Mouse (Mus musculus) liver, embryonic 13.5 days (tissue): ENCODE measurements around the gene Yeats2. TPM values are rescaled to one million over a fixed set of nuclear protein-coding genes. Genes with fewer than 3 reads are reported as not detected.

Experiments used
- ATAC-seq: fragments of 200-750 bp; cut with Nextera tagmentation; 2 replicates; pipeline ENCODE4 v1.8.0; 2017; ENCODE audit warnings: low read depth, mild to moderate bottlenecking, moderate number of reproducible peaks, moderate library complexity
- DNase-seq: peaks from one replicate; pipeline ENCODE4 v3.0.0; 2022
- H3K27ac ChIP-seq: fragments of 300-500 bp; sonication (generic); 2 replicates; pipeline ENCODE4 v1.5.1; 2015; ENCODE audit warnings: moderate library complexity, mild to moderate bottlenecking, inconsistent platforms
- H3K27me3 ChIP-seq: fragments of 300-500 bp; sonication (generic); 2 replicates; pipeline ENCODE4 v1.6.1; 2015; ENCODE audit warnings: mild to moderate bottlenecking, inconsistent platforms
- H3K36me3 ChIP-seq: fragments of 300-500 bp; sonication (generic); 2 replicates; pipeline ENCODE4 v1.6.1; 2015; ENCODE audit warnings: mild to moderate bottlenecking, inconsistent platforms
- H3K4me1 ChIP-seq: fragments of 300-500 bp; sonication (generic); replicated peaks from 2 replicates; pipeline ENCODE4 v1.6.1; 2015; ENCODE audit warnings: inconsistent platforms
- H3K4me2 ChIP-seq: fragments of 300-500 bp; sonication (generic); 2 replicates; pipeline ENCODE4 v1.6.1; 2015; ENCODE audit warnings: inconsistent platforms, mild to moderate bottlenecking, moderate library complexity
- H3K4me3 ChIP-seq: fragments of 300-500 bp; sonication (generic); replicated peaks from 2 replicates; pipeline ENCODE4 v1.5.1; 2015; ENCODE audit warnings: mild to moderate bottlenecking, inconsistent platforms
- H3K9ac ChIP-seq: fragments of 300-500 bp; sonication (generic); 2 replicates; pipeline ENCODE4 v1.6.1; 2015; ENCODE audit warnings: mild to moderate bottlenecking, inconsistent platforms
- H3K9me3 ChIP-seq: fragments of 300-500 bp; sonication (generic); replicated peaks from 2 replicates; pipeline ENCODE4 v1.6.1; 2016; ENCODE audit warnings: inconsistent platforms
- WGBS: fragments of 180-500 bp; shearing (Covaris S2); methylation state at CpG from one replicate; pipeline ENCODE4 v1.1.7; 2015; ENCODE audit not compliant: insufficient replicate concordance; 5-methylcytosine and 5-hydroxymethylcytosine counted together
- polyA plus RNA-seq: library from polyadenylated mRNA; unstranded; fragments of >200 nt; fragmentation: Nextera tagmentation; extraction: Ambion mirVana; gene quantifications from 2 replicates; pipeline ENCODE4 v1.2.1, GENCODE M21; 2015

The Yeats2 gene
- polyA plus RNA-seq, 1 experiment from 2014 or later = 4.1 TPM

- Histone ChIP-seq H3K27me3 (no peaks in the 10 kb centered on the region), H3K9ac (no peak overlapping the region), H3K4me3 (no peak overlapping the region), H3K36me3 (peaks cover 69% of the 10 kb centered on the region), H3K4me2 (no peak overlapping the region), H3K4me1 (peaks cover 1% of the 10 kb centered on the region), H3K9me3 (no peaks in the 10 kb centered on the region), H3K27ac (no peak overlapping the region)
- no peak for ATAC-seq
- DNase-seq = no peak
Observed at GRCm38 (mm10) chr16:20192043-20192442, 51.2 kb downstream of the Yeats2 start.

GRCm38 (mm10) chr16:20195546-20195945 lies 54.7 kb downstream of the Yeats2 start:
- ATAC-seq (no peak), DNase-seq (no peak)
- no peaks in the 10 kb centered on the region for H3K27me3 ChIP-seq
- 84% methylated on average over 3 of the region's 3 CpGs for WGBS
- H3K9ac ChIP-seq = no peak overlapping the region
- H3K4me3 ChIP-seq = no peak overlapping the region
- H3K4me2 ChIP-seq = no peak overlapping the region
- H3K36me3 ChIP-seq = peaks cover 52% of the 10 kb centered on the region
- H3K4me1 ChIP-seq = peaks cover 4% of the 10 kb centered on the region
- no peaks in the 10 kb centered on the region for H3K9me3 ChIP-seq
- H3K27ac ChIP-seq = no peak overlapping the region

- peak; percentile 78 for ATAC-seq
- H3K27me3 ChIP-seq = no peaks in the 10 kb centered on the region
- H3K9me3 ChIP-seq = no peaks in the 10 kb centered on the region
- H3K4me2 ChIP-seq = no peak overlapping the region
- H3K9ac ChIP-seq = no peak overlapping the region
- no peak overlapping the region for H3K4me3 ChIP-seq
- WGBS = 82% methylated on average over 5 of the region's 5 CpGs
- DNase-seq = no peak
- peaks cover 4% of the 10 kb centered on the region for H3K4me1 ChIP-seq
- H3K27ac ChIP-seq = no peak overlapping the region
- peaks cover 55% of the 10 kb centered on the region for H3K36me3 ChIP-seq
Observed at GRCm38 (mm10) chr16:20196962-20197361, 56.1 kb downstream of the Yeats2 start.

GRCm38 (mm10) chr16:20199501-20200201 lies 58.8 kb downstream of the Yeats2 start:
- Histone ChIP-seq H3K36me3 (peaks cover 46% of the 10 kb centered on the region), H3K4me2 (no peak overlapping the region), H3K9ac (no peak overlapping the region), H3K4me3 (no peak overlapping the region), H3K4me1 (peaks cover 4% of the 10 kb centered on the region), H3K27ac (no peak overlapping the region), H3K9me3 (no peaks in the 10 kb centered on the region), H3K27me3 (no peaks in the 10 kb centered on the region)
- 70% methylated on average over 5 of the region's 5 CpGs for WGBS
- no peak for DNase-seq
- no peak for ATAC-seq

GRCm38 (mm10) chr16:20213591-20214226 lies 72.8 kb downstream of the Yeats2 start:
- no peak overlapping the region for H3K4me2 ChIP-seq
- no peak overlapping the region for H3K27ac ChIP-seq
- DNase-seq = peak; percentile 22
- peaks cover 79% of the 10 kb centered on the region for H3K36me3 ChIP-seq
- ATAC-seq = no peak
- WGBS = 75% methylated on average over 3 of the region's 3 CpGs
- no peak overlapping the region for H3K4me3 ChIP-seq
- no peaks in the 10 kb centered on the region for H3K9me3 ChIP-seq
- no peak overlapping the region for H3K9ac ChIP-seq
- no peaks in the 10 kb centered on the region for H3K27me3 ChIP-seq
- H3K4me1 ChIP-seq = no peaks in the 10 kb centered on the region

GRCm38 (mm10) chr16:20222726-20223125 lies 81.9 kb downstream of the Yeats2 start:
- DNase-seq (no peak), ATAC-seq (no peak)
- no peaks in the 10 kb centered on the region for H3K9me3 ChIP-seq
- H3K4me3 ChIP-seq = no peak overlapping the region
- no peak overlapping the region for H3K27ac ChIP-seq
- no peak overlapping the region for H3K9ac ChIP-seq
- no peaks in the 10 kb centered on the region for H3K4me1 ChIP-seq
- 82% methylated on average over 6 of the region's 6 CpGs for WGBS
- no peak overlapping the region for H3K4me2 ChIP-seq
- H3K27me3 ChIP-seq = no peaks in the 10 kb centered on the region
- H3K36me3 ChIP-seq = peaks cover 78% of the 10 kb centered on the region

- no peak for ATAC-seq
- Histone ChIP-seq H3K27me3 (no peaks in the 10 kb centered on the region), H3K4me2 (no peak overlapping the region), H3K4me3 (no peak overlapping the region), H3K36me3 (peaks cover 78% of the 10 kb centered on the region), H3K9me3 (no peaks in the 10 kb centered on the region), H3K27ac (no peak overlapping the region), H3K4me1 (no peaks in the 10 kb centered on the region), H3K9ac (no peak overlapping the region)
- DNase-seq = no peak
- WGBS = 72% methylated on average over 4 of the region's 4 CpGs
Observed at GRCm38 (mm10) chr16:20226676-20227075, 85.8 kb downstream of the Yeats2 start.

- WGBS = 47% methylated on average over 6 of the region's 6 CpGs
- H3K27me3 ChIP-seq = no peaks in the 10 kb centered on the region
- H3K4me1 ChIP-seq = no peaks in the 10 kb centered on the region
- H3K9me3 ChIP-seq = no peaks in the 10 kb centered on the region
- no peak overlapping the region for H3K4me3 ChIP-seq
- no peak overlapping the region for H3K9ac ChIP-seq
- H3K4me2 ChIP-seq = no peak overlapping the region
- H3K36me3 ChIP-seq = peaks cover 73% of the 10 kb centered on the region
- H3K27ac ChIP-seq = no peak overlapping the region
- ATAC-seq (no peak), DNase-seq (no peak)
Observed at GRCm38 (mm10) chr16:20227504-20227903, 86.6 kb downstream of the Yeats2 start.

GRCm38 (mm10) chr16:20228167-20228566 lies 87.3 kb downstream of the Yeats2 start:
- Histone ChIP-seq H3K27me3 (no peaks in the 10 kb centered on the region), H3K4me1 (no peaks in the 10 kb centered on the region), H3K36me3 (peaks cover 66% of the 10 kb centered on the region), H3K9me3 (no peaks in the 10 kb centered on the region), H3K9ac (no peak overlapping the region), H3K27ac (no peak overlapping the region), H3K4me2 (no peak overlapping the region), H3K4me3 (no peak overlapping the region)
- DNase-seq = no peak
- ATAC-seq = no peak
- 77% methylated on average over 5 of the region's 5 CpGs for WGBS

- no peak overlapping the region for H3K4me3 ChIP-seq
- no peak for ATAC-seq
- H3K36me3 ChIP-seq = peaks cover 29% of the 10 kb centered on the region
- no peak overlapping the region for H3K27ac ChIP-seq
- H3K4me1 ChIP-seq = no peaks in the 10 kb centered on the region
- WGBS = 63% methylated on average over 4 of the region's 4 CpGs
- H3K27me3 ChIP-seq = peaks cover 10% of the 10 kb centered on the region
- H3K9me3 ChIP-seq = no peaks in the 10 kb centered on the region
- H3K9ac ChIP-seq = no peak overlapping the region
- no peak for DNase-seq
- H3K4me2 ChIP-seq = no peak overlapping the region
Observed at GRCm38 (mm10) chr16:20234406-20234805, 93.5 kb downstream of the Yeats2 start.

- Histone ChIP-seq H3K4me1 (no peaks in the 10 kb centered on the region), H3K4me2 (no peak overlapping the region), H3K36me3 (0 out of 2 replicates have a peak, but pooled peaks cover 4% of the 10 kb centered on the region), H3K9me3 (no peaks in the 10 kb centered on the region), H3K9ac (no peak overlapping the region), H3K4me3 (no peak overlapping the region), H3K27me3 (peaks cover 40% of the 10 kb centered on the region), H3K27ac (no peak overlapping the region)
- no peak for ATAC-seq
- no peak for DNase-seq
- 64% methylated on average over 4 of the region's 4 CpGs for WGBS
Observed at GRCm38 (mm10) chr16:20237426-20237825, 96.6 kb downstream of the Yeats2 start.

- Histone ChIP-seq H3K4me2 (no peak overlapping the region), H3K27me3 (peaks cover 43% of the 10 kb centered on the region), H3K27ac (no peak overlapping the region), H3K4me1 (no peaks in the 10 kb centered on the region), H3K4me3 (no peak overlapping the region), H3K36me3 (0 out of 2 replicates have a peak, but pooled peaks cover under 1% of the 10 kb centered on the region), H3K9me3 (no peaks in the 10 kb centered on the region), H3K9ac (no peak overlapping the region)
- ATAC-seq = no peak
- WGBS = 79% methylated on average over 4 of the region's 4 CpGs
- no peak for DNase-seq
Observed at GRCm38 (mm10) chr16:20238646-20239045, 97.8 kb downstream of the Yeats2 start.
